Mouse (Mus musculus): Measurements from ENCODE around the gene Hsd17b11. TPM values are rescaled to one million over a fixed set of nuclear protein-coding genes. Genes with fewer than 3 reads are reported as not detected.
A peak's percentile ranks its signal among the peaks of the same experiment; 100 is the strongest.

Gene Hsd17b11
- 10 to 100 TPM; 51.2 to 60.3 (median 54.6) TPM for total RNA-seq (2022)

GRCm38 (mm10) chr5:104021597-104022378 lies at the start of gene Hsd17b11:
Hsd17b11 (minus strand) TSS chr5:104021919.
- peak; percentile 61 to 62 for DNase-seq (ENCODE audit: low spot score in 2 of 2)

- no peak for DNase-seq (ENCODE audit: low spot score in 2 of 2)
Observed at GRCm38 (mm10) chr5:104071048-104071447, 49.3 kb upstream of the Hsd17b11 start.

GRCm38 (mm10) chr5:104068751-104069150 lies 47.0 kb upstream of the Hsd17b11 start:
- no peak for DNase-seq (ENCODE audit: low spot score in 2 of 2)

GRCm38 (mm10) chr5:104062773-104063551 lies 41.2 kb upstream of the Hsd17b11 start:
- no peak for DNase-seq (ENCODE audit: low spot score in 2 of 2)

GRCm38 (mm10) chr5:104061936-104062772 lies 40.4 kb upstream of the Hsd17b11 start:
- no peak for DNase-seq (ENCODE audit: low spot score in 2 of 2)

- DNase-seq (ENCODE audit: low spot score in 2 of 2): no peak
Observed at GRCm38 (mm10) chr5:104060429-104060828, 38.7 kb upstream of the Hsd17b11 start.

- DNase-seq (ENCODE audit: low spot score in 2 of 2): no peak
Observed at GRCm38 (mm10) chr5:104059628-104060027, 37.9 kb upstream of the Hsd17b11 start.

GRCm38 (mm10) chr5:104058021-104058420 lies 36.3 kb upstream of the Hsd17b11 start:
- no peak for DNase-seq (ENCODE audit: low spot score in 2 of 2)

- no peak for DNase-seq (ENCODE audit: low spot score in 2 of 2)
Observed at GRCm38 (mm10) chr5:104056295-104056694, 34.6 kb upstream of the Hsd17b11 start.

- DNase-seq (ENCODE audit: low spot score in 2 of 2): no peak
Observed at GRCm38 (mm10) chr5:104055816-104056215, 34.1 kb upstream of the Hsd17b11 start.

GRCm38 (mm10) chr5:104054938-104055337 lies 33.2 kb upstream of the Hsd17b11 start:
- no peak for DNase-seq (ENCODE audit: low spot score in 2 of 2)

- no peak for DNase-seq (ENCODE audit: low spot score in 2 of 2)
Observed at GRCm38 (mm10) chr5:104052956-104053355, 31.2 kb upstream of the Hsd17b11 start.

- no peak for DNase-seq (ENCODE audit: low spot score in 2 of 2)
Observed at GRCm38 (mm10) chr5:104048139-104048538, 26.4 kb upstream of the Hsd17b11 start.

GRCm38 (mm10) chr5:104047200-104048105 lies 25.7 kb upstream of the Hsd17b11 start:
- no peak for DNase-seq (ENCODE audit: low spot score in 2 of 2)

- peak; percentile 97 to 98 for DNase-seq (ENCODE audit: low spot score in 2 of 2)
Observed at GRCm38 (mm10) chr5:104046256-104047199, 24.8 kb upstream of the Hsd17b11 start, which contains the start of gene Nudt9. Nudt9 (plus strand) TSS chr5:104046306.

- no peak for DNase-seq (ENCODE audit: low spot score in 2 of 2)
Observed at GRCm38 (mm10) chr5:104043704-104044103, 22.0 kb upstream of the Hsd17b11 start.

GRCm38 (mm10) chr5:104042906-104043305 lies 21.2 kb upstream of the Hsd17b11 start:
- no peak for DNase-seq (ENCODE audit: low spot score in 2 of 2)

- DNase-seq (ENCODE audit: low spot score in 2 of 2): peak in 1 of 2 experiments; percentile 50
Observed at GRCm38 (mm10) chr5:104039154-104039932, 17.6 kb upstream of the Hsd17b11 start.
